In the genomic region with DNA sequence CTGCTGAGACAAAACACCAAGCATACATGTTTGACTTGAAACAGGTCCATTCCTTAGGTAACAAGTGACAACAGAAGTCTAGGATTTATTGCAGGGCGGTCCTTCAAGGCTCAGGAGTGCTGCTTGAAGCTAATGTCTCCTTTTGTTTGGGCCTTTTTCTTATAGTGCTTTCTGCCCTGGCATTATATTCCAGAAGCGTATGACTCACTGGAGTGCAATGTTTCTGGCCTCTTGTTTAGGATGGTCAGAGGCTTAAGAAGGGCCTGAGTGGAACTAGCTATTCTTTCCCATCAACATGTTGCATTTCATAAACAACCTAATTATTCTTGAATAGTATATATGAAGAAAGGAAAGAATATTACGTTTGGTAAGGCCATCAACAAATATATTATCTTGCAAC, we compare ENCODE assay signal across 27 mouse cellular contexts.
"Had no signal": no experiment of that assay in that cellular context is flagged by ENCODE, and none has a peak within 500 bp of the region (broad histone marks: within the 10 kb centered on the region; RNA-seq: fewer than 3 reads in every experiment).

No protein-coding gene starts in this region.

- H3K36me3 ChIP-seq: embryonic facial prominence, embryonic 12.5 days; embryonic facial prominence, embryonic 13.5 days; embryonic facial prominence, embryonic 15.5 days; forebrain, embryonic 12.5 days had no signal

- H3K4me1 ChIP-seq: embryonic facial prominence, embryonic 10.5 days; embryonic facial prominence, embryonic 12.5 days; embryonic facial prominence, embryonic 13.5 days; embryonic facial prominence, embryonic 15.5 days; forebrain, embryonic 10.5 days; forebrain, embryonic 12.5 days; forebrain, embryonic 13.5 days; heart, embryonic 10.5 days; heart, embryonic 12.5 days; heart, embryonic 13.5 days had no signal

- DNase-seq: cerebellum, postnatal 14 days; cerebellum, postnatal 25 days; cerebellum, postnatal 36 days; embryo, embryonic 11 days; forebrain, postnatal 0 days; gastrocnemius, adult 2 months; gastrocnemius, postnatal 10 days; gastrocnemius, postnatal 14 days; gastrocnemius, postnatal 25 days; gastrocnemius, postnatal 36 days; heart, adult 11 months; heart, adult 18-20 months; heart, adult 2 months had no signal

- H3K27me3 ChIP-seq: embryonic facial prominence, embryonic 12.5 days; embryonic facial prominence, embryonic 13.5 days; embryonic facial prominence, embryonic 15.5 days; forebrain, embryonic 12.5 days; forebrain, embryonic 13.5 days; heart, embryonic 12.5 days; heart, embryonic 13.5 days had no signal

- ATAC-seq: forebrain, embryonic 13.5 days; forebrain, embryonic 14.5 days; forebrain, embryonic 16.5 days; forebrain, postnatal 0 days had no signal

- H3K9me3 ChIP-seq: embryonic facial prominence, embryonic 10.5 days; embryonic facial prominence, embryonic 12.5 days; embryonic facial prominence, embryonic 13.5 days; embryonic facial prominence, embryonic 15.5 days; forebrain, embryonic 10.5 days; forebrain, embryonic 12.5 days; forebrain, embryonic 13.5 days; heart, embryonic 10.5 days; heart, embryonic 12.5 days; heart, embryonic 13.5 days had no signal

- H3K27ac ChIP-seq: embryonic facial prominence, embryonic 10.5 days; embryonic facial prominence, embryonic 12.5 days; embryonic facial prominence, embryonic 13.5 days; embryonic facial prominence, embryonic 15.5 days; forebrain, embryonic 10.5 days; forebrain, embryonic 12.5 days; forebrain, embryonic 13.5 days; gastrocnemius, adult 2 months; heart, adult 2 months; heart, embryonic 10.5 days; heart, embryonic 13.5 days had no signal

- H3K9ac ChIP-seq: embryonic facial prominence, embryonic 12.5 days; embryonic facial prominence, embryonic 13.5 days; embryonic facial prominence, embryonic 15.5 days; forebrain, embryonic 12.5 days; forebrain, embryonic 13.5 days; forebrain, postnatal 0 days; heart, embryonic 12.5 days; heart, embryonic 13.5 days had no signal

- H3K4me3 ChIP-seq: embryonic facial prominence, embryonic 10.5 days; embryonic facial prominence, embryonic 12.5 days; embryonic facial prominence, embryonic 13.5 days; embryonic facial prominence, embryonic 15.5 days; erythroblast, embryonic 14.5 days; forebrain, embryonic 10.5 days; forebrain, embryonic 12.5 days; forebrain, embryonic 13.5 days; gastrocnemius, adult 2 months; heart, adult 2 months; heart, embryonic 10.5 days; heart, embryonic 12.5 days; heart, embryonic 13.5 days had no signal

- H3K4me2 ChIP-seq: embryonic facial prominence, embryonic 12.5 days; embryonic facial prominence, embryonic 13.5 days; embryonic facial prominence, embryonic 15.5 days; forebrain, embryonic 12.5 days; forebrain, embryonic 13.5 days; heart, embryonic 11.5 days; heart, embryonic 12.5 days; heart, embryonic 13.5 days had no signal
